Mouse (Mus musculus): ENCODE data around the gene Trappc1.

Trappc1 gene

DNA sequence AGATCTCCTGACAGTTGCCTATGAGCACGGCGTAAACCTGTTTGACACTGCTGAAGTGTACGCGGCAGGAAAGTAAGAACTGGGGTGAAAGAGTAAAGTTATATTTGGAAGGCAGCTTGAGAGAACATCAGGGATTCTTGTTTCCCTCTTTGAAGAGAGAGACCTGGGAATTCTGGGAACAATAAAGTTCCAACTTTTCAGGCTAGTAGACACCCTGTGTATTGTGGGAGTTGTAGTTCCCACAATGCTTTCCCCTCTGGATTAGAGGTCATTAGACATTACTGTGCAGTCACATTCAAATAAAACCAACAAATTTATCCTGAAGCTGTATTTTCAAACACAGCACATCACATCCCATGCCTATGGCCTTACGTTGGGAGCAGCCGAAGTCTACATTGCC, 4.7 kb downstream of the Trappc1 start:
- DNase-seq (ENCODE audit: low spot score) = no peak

DNA sequence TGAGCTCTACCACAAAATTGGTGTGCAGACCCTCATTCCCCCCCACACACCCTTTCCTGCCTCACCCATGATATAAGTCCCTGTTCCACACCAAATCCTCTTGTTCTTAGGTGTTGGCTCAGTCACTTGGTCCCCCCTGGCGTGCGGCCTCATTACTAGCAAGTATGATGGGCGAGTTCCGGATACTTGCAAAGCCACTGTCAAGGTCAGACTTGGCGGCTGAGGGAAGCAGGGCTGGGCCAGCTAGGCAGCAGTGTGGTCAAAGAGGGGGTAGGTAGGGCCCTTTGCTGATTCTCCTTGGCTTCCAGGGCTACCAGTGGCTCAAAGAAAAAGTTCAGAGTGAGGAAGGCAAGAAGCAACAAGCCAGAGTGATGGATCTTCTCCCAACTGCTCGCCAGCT, 7.4 kb downstream of the Trappc1 start:
- no peak for DNase-seq (ENCODE audit: low spot score)

- peak; percentile 76 for DNase-seq (ENCODE audit: low spot score)
These were observed 8.2 kb downstream of the Trappc1 start for GRCm38 (mm10) chr11:69331929-69332405.

- DNase-seq (ENCODE audit: low spot score) = no peak
These were observed 9.0 kb downstream of the Trappc1 start for GRCm38 (mm10) chr11:69332713-69333253.

GRCm38 (mm10) chr11:69333922-69334321, 10.1 kb downstream of the Trappc1 start:
- no peak for DNase-seq (ENCODE audit: low spot score)

GRCm38 (mm10) chr11:69334796-69335195, 11.0 kb downstream of the Trappc1 start:
- DNase-seq (ENCODE audit: low spot score) = no peak

- peak; percentile 65 for DNase-seq (ENCODE audit: low spot score)
These were observed 16.7 kb downstream of the Trappc1 start, which contains the start of gene Rnf227 for GRCm38 (mm10) chr11:69340161-69341131. Gene Rnf227 (plus strand): TSS chr11:69340461.

- no peak for DNase-seq (ENCODE audit: low spot score)
These were observed 22.7 kb downstream of the Trappc1 start for GRCm38 (mm10) chr11:69346441-69346840.

- DNase-seq (ENCODE audit: low spot score) = no peak
These were observed 32.8 kb downstream of the Trappc1 start for GRCm38 (mm10) chr11:69356544-69356943.

- DNase-seq (ENCODE audit: low spot score) = no peak
These were observed 33.9 kb downstream of the Trappc1 start for GRCm38 (mm10) chr11:69357690-69358089.

GRCm38 (mm10) chr11:69362021-69362420, 38.2 kb downstream of the Trappc1 start:
- DNase-seq (ENCODE audit: low spot score) = no peak

GRCm38 (mm10) chr11:69362479-69362878, 38.7 kb downstream of the Trappc1 start:
- DNase-seq (ENCODE audit: low spot score) = no peak

- no peak for DNase-seq (ENCODE audit: low spot score)
These were observed 40.6 kb downstream of the Trappc1 start for GRCm38 (mm10) chr11:69364376-69364775.

DNA sequence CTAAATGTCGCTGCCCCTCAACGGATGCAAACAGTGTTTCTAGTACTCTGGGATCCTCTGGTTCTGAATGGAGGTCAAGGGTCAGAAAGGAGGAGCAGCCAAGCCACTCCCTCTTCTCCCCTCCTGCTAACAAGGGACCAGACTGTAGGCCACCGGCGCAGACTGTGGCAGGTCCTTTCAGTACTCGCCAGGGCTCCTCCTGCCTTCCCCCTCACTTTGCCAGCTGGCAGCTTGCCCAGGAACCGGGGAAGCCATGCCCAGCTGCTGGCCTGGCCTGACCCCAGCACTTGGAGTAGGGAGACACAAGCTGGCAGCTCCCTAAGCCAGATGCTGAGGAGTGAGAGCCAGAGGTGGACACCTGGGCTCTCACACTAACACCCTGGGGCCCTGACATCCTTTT, 41.1 kb downstream of the Trappc1 start:
- peak; percentile 97 for DNase-seq (ENCODE audit: low spot score)

GRCm38 (mm10) chr11:69365722-69366121, 41.9 kb downstream of the Trappc1 start:
- DNase-seq (ENCODE audit: low spot score) = peak; percentile 13

DNA sequence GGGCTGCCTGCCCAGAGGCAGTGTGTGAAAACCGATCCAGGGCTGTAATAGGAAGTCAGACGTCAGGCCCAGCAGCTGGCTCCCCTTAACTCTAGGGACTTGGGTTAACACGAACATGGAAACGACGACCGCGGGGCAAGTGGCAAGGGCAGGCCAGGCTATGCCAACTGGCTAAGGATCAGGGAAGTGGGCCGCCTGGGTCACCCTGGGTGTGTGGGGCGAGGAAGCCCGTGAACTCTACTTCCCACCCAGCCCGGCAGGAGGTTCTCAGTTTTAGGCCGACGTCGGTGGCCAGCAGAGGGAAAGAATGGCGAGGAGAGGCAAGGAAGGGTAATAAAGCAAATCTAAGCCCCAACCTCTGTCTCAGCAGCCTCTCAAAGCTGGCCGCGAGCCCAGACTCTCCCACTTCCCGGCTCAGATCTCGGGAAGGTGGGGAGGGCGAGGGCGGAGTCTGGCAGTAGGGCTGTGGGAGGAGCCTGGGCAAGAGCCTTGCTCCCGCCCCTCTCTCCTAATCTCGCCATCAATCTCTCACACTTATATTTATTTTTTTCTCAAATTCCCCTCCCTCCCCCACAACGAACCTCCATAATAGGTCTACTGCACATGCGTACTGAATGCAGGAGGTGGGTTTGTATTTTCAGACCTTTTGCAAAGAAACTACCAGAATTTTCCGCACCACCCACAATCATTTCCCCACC, 42.5 kb downstream of the Trappc1 start:
- peak; percentile 95 for DNase-seq (ENCODE audit: low spot score)

GRCm38 (mm10) chr11:69366855-69367615, 43.3 kb downstream of the Trappc1 start:
- peak; percentile 15 for DNase-seq (ENCODE audit: low spot score)

DNA sequence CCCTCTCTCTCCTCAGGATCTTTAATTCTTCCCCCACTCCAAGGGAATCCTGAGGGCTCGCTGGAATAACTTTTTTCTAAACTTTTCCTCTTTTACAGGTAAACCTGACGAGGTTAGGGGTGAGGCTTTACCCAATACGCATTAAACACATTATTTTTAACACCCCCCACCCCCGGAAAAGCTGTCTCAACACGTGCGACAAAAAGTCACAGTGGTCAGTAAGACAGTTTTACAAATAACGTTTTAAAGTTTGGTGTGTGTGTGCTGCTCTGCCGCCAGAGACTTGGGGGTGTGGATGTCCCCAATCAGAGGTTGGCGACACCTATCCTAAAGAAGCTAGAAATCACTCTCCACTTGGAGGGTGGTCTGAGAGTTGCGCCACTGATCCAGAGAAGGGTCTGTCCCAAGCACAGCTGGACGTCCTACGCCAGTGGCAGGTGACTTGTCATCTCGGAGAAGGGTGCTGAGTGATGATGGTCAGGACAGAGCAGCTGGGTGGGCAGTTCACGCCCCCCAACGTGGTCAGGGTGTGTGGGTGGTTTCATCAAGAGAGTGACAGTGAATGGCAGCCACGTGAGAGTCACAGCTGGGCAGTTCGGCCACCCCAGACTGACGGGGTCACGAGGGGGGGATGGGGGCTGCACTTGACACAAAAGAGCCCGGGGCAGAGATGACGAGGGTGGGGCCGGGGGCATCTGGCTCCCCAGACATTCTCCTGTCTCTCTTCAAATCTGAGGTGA, 44.0 kb downstream of the Trappc1 start:
- peak; percentile 29 for DNase-seq (ENCODE audit: low spot score)

DNA sequence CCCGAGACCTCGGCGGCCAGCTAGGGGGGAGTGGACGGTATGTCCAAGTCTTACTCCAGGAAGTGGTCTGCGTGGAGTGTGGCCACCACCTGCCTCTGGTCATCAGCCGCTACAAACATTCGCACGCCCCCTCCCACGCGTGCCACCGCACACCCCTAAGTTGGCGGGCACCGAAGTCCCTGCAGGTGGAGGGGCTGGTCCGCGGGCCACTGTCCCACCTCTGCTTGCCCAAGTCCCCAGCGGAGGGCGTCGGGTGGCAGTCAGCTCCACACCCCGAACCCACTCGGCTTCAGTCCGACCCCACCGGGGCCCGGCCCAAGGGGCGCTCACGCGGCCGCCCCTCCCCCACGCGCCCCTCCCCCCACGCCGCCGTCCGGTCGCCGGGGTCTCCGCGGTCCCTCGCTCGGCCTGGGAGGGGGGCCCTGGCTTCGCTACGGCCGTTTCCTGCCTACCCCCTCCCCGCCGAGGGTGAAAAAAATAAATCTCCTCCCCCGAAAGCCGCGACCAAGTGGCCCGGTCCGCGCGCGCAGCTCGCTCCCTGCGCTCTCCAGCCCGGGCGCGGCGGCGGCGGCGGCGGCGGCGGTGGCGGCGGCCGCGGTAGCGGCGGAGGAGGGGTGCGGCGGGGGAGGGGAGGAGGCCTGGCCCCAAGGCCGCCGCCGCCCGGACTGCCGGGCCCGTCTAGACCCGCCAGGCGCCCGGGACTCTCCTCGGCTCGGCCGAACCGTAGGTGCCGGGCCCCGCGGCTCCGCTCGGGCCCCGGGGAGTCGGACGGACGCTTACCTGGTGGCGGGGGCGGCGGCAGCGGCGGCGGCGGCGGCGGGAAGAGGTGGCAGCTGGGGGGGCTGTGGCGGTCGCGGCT, 44.8 kb downstream of the Trappc1 start:
- DNase-seq (ENCODE audit: low spot score) = peak; percentile 34
